Mouse (Mus musculus): Measurements from ENCODE around the gene Slc22a21.
"Not testable (repeated sequence)": the region's sequence is repeated elsewhere in the genome, so short reads cannot be mapped to it uniquely, and the experiment has no call there.

The Slc22a21 gene

GRCm38 (mm10) chr11:53997661-53998060 is 17.5 kb upstream of the Slc22a21 start:
- no peak for DNase-seq

GRCm38 (mm10) chr11:53992264-53992663 is 12.1 kb upstream of the Slc22a21 start:
- DNase-seq, result no peak

GRCm38 (mm10) chr11:53989232-53989631 is 9.1 kb upstream of the Slc22a21 start:
- no peak for DNase-seq

- DNase-seq, result no peak
Observed at GRCm38 (mm10) chr11:53988081-53988480, 7.9 kb upstream of the Slc22a21 start.

GRCm38 (mm10) chr11:53981396-53981795 is 1.3 kb upstream of the Slc22a21 start:
- DNase-seq, result no peak

GRCm38 (mm10) chr11:53979456-53979787 is 710 bp downstream of the Slc22a21 start:
- peak in 1 of 2 experiments; percentile 40 for DNase-seq

- DNase-seq, result no peak
Observed at GRCm38 (mm10) chr11:53977672-53978071, 2.5 kb downstream of the Slc22a21 start.

- no peak for DNase-seq
Observed at GRCm38 (mm10) chr11:53975559-53975958, 4.6 kb downstream of the Slc22a21 start.

- no peak for DNase-seq
Observed at GRCm38 (mm10) chr11:53958984-53959383, 21.1 kb downstream of the Slc22a21 start.

- peak; percentile 13 to 22 for DNase-seq
Observed at GRCm38 (mm10) chr11:53958176-53958575, 22.0 kb downstream of the Slc22a21 start.

- no peak for DNase-seq
Observed at GRCm38 (mm10) chr11:53956636-53957035, 23.5 kb downstream of the Slc22a21 start.

- DNase-seq, result no peak
Observed at GRCm38 (mm10) chr11:53954653-53955052, 25.5 kb downstream of the Slc22a21 start.

- not testable (repeated sequence) for DNase-seq
Observed at GRCm38 (mm10) chr11:53950133-53950532, 30.0 kb downstream of the Slc22a21 start.

GRCm38 (mm10) chr11:53931944-53932318 is 48.2 kb downstream of the Slc22a21 start:
- DNase-seq, result peak in 1 of 2 experiments; percentile 29

- DNase-seq, result peak; percentile 76 to 77
Observed at GRCm38 (mm10) chr11:53931091-53931943, 48.8 kb downstream of the Slc22a21 start.

- no peak for DNase-seq
Observed at GRCm38 (mm10) chr11:53929741-53930140, 50.4 kb downstream of the Slc22a21 start.

GRCm38 (mm10) chr11:53928585-53928984 is 51.5 kb downstream of the Slc22a21 start:
- DNase-seq, result no peak

- no peak for DNase-seq
Observed at GRCm38 (mm10) chr11:53926303-53926702, 53.8 kb downstream of the Slc22a21 start.

- DNase-seq, result no peak
Observed at GRCm38 (mm10) chr11:53918851-53919250, 61.3 kb downstream of the Slc22a21 start.

GRCm38 (mm10) chr11:53911011-53911410 is 69.1 kb downstream of the Slc22a21 start:
- no peak for DNase-seq

- no peak for DNase-seq
Observed at GRCm38 (mm10) chr11:53908686-53909085, 71.4 kb downstream of the Slc22a21 start.

- no peak for DNase-seq
Observed at GRCm38 (mm10) chr11:53904534-53904925, 75.6 kb downstream of the Slc22a21 start.

- DNase-seq, result no peak
Observed at GRCm38 (mm10) chr11:53903781-53904533, 76.2 kb downstream of the Slc22a21 start.

- no peak for DNase-seq
Observed at GRCm38 (mm10) chr11:53902741-53903140, 77.4 kb downstream of the Slc22a21 start.
